Mouse (Mus musculus) inflammation-experienced regulatory T-cells, adult 6 months (primary cell): ENCODE measurements at regions not wholly inside any gene's neighbourhood (a gene's known extent, or its start where the extent isn't known, plus 50 kb on each side); places are given as distances from the start of the nearest gene placed in this dataset.

Experiments
- ATAC-seq: one replicate; pipeline ENCODE4 v1.8.0; 2017

- ATAC-seq, result no peak
These were observed 1376.8 kb downstream of the Sis start for GRCm38 (mm10) chr3:71590840-71591239.

DNA sequence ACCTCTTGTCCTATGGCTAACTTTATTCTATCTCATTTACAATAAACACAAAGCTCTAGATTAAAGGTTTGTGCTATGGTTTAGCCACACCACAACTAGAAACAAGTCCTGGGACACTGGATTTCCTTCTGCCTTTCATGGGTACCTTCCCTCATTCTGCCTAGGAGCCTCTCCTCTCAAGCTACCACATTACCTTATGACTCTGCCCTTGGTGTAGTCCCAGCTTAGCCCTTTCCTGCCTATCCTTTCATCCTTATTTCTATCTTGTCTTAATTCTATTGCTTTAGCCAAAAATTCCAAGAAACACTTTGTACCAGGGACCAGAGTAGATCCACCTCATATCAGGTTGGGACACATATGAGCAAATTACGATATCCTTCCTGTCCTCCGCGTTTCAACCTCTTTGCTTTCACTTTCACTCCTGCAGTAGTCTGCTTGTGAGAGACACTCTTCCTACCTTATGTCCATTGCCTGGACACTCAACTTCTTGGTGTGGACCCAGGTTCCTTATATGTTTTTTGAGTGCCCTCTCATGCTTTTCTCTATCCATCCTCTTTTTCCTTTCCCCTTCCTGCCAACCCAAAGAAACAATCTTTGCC is 1403.7 kb downstream of the Sis start:
- peak; percentile 81 for ATAC-seq

GRCm38 (mm10) chr3:71562901-71563300 is 1404.8 kb downstream of the Sis start:
- ATAC-seq, result no peak

GRCm38 (mm10) chr3:71545821-71546220 is 1421.8 kb downstream of the Sis start:
- no peak for ATAC-seq

GRCm38 (mm10) chr3:71512860-71513259 is 1454.8 kb downstream of the Sis start:
- no peak for ATAC-seq
